Mouse (Mus musculus): Measurements from ENCODE around the gene Sh3bp4.

Sh3bp4 gene

DNA sequence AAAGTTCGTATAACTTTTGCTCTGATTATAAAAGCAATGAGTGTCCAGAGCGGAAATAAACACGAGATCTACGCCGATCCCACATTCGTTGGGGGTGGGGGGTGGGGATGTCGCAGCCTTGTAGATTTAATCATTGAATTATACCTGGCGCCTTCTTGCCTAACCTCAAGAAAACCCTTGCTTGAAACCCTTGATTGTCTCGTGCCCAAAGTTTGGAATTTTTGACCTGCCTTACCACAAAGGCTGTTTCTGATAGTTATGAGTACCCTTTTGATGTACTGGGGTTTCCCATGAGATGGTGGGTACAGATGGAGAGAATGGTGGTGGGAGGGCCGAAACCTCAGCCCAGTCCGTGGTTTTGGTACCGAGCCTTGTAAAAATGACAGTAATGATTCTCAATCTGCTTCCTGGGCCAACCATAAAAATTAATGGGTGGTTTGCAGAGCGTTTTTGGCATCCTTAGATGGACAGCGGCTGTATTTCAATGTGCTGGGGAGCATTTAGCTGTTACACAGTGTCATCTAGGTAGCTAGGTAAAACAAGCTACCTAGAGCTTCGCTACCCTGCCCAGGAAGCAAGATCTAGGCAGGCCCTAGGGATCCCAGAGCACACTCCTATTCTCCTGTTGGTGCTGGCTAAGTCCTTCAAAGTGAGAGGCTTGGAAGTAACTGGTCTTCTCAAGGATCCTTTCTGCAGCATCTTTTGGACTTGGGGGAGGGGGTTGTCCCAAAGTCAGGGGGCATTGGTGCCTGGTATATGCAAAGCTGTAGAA is 1.3 kb downstream of the Sh3bp4 start:
- DNase-seq (ENCODE audit: low read depth, low spot score): no peak

DNA sequence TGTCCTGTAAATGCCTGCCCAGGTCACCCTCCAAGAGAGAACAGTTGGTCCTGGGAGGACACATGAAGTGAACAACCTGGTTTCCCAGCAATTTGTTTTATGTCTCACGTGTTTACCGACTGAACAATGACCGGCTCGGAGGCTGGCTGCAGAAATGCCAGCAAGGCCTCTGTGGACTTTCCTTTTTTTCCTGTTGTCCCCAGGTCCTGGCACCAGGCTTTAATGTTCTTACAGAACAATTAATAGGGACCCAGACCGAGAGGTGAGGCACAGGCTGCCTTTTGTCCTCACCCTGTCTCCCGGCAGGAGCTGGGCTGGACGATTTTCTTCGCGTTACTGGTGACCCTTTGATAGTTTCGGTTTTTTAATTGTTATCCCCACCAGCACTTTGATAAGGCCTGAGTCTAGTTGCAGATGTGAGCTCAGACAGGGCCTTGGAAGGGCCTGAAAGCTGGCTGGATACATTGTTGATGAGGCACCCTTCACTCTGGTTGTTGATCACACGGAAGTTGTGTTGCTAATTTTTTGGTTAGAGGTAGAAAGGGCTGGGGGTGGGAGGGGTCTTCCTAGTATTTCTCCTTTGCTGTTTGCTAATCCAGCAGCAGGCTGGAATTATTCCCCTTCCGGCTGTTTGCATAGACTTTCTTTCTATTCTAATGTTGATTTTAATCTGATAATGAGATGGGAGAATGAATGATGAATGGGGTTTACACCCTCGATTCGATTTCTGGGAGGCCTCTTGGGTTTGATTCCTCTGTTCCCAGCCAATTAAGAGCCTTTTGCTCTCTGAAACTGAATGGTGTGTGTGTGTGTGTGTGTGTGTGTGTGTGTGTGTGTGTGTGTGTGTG is 2.2 kb downstream of the Sh3bp4 start:
- peak; percentile 80 for DNase-seq (ENCODE audit: low read depth, low spot score)

DNA sequence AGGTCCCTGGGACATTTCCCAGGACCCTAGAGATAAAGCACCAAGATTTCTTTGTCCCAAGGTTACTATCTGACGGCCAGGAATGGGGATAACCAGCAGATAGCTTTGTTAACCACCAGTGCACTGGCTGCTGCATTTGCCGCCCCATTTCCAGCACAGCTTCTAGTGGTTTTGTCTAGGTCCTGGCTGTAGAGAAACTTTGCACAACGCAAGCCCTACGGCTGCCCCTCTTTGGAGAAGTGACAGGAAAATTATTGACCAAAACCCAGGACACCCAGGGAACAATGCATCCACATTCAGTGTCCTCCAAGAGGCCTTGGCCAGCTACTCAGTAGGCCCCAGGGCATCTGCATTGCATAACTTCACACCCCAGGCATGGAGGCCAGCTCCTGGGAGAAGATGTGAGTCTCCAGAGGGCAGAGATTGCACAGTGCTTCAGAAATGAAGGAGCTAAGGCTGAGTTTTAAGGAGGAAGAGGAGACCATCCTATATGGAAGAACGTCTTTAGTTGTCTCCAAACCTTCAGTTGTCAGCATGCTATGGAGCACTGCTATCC is 3.2 kb downstream of the Sh3bp4 start:
- DNase-seq (ENCODE audit: low read depth, low spot score): no peak

DNA sequence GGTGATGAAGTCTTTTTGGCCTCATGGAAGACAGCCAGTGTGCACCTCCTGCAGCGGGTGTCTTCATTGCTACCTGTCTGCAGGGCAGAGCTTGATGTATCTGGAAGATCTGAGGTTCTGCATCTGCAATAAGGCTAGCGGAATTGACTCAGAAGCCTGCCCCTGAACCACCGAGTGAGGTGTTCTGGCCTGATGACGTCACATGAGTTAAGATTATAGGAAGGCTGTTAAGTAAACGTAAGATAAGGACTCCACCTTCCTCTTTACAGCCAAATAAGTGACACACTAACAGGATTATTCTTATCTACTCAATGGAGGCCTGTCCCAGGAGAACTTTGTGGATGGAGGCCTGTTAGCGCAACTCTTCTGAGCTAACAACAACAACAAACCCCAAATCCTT is 4.5 kb downstream of the Sh3bp4 start:
- DNase-seq (ENCODE audit: low read depth, low spot score): no peak

DNA sequence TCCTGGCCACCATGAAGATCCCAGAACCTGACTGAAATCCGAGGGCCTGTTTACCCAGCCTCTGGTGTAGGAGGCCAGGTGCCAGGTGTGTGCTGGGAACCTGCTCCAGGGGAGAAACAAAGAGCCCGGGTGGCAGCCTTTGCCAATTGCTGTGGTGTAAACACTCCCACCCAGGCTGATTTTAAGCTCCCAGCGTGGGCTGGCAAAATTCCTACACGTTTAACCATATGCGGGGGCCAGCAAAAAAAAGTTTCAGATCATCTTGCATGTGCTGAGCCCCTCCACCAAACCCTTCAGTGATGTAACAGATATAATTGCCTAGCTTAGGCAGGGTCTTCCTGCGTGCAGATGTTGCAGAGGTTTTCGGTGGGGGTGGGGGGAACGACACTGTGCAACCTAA is 4.9 kb downstream of the Sh3bp4 start:
- DNase-seq (ENCODE audit: low read depth, low spot score): no peak

DNA sequence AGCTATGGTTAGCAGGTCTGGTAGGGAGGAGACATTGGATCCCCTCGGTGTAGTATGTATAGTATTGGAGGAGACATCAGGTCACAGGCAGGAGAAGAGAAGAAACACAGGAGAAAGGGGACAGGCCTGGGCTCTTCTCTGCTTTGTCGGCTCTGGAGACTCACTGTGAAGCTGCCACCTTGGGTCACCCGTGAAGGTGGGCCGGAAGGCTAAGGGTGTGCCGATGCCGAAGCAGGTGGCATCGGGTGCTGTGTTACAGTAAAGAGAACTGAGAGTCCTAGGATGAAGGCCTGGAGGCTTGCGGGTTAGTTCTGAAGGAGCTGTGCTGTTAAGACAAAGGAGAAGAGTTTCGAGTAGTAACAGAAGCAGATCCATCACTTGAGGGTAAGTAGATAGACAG is 6.6 kb downstream of the Sh3bp4 start:
- DNase-seq (ENCODE audit: low read depth, low spot score): no peak

DNA sequence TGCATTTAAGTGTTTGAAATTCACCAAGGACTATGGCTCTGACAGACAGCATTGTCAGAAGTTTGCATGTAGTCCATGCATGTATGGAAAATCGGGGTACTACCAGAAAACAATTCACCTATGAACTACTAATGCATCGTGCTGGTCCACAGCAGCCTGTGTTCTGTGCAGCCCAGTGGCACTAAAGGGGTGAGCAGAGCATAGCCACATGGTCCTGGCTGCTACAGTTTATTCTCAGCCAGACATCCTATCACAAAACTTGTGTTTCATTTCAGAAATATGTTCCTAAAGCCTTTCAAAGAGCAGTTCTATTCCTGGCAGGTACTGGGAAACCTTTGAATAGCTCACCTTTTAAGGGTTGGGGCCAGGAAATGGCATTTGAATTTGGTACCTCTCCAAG is 8.0 kb downstream of the Sh3bp4 start:
- DNase-seq (ENCODE audit: low read depth, low spot score): no peak

DNA sequence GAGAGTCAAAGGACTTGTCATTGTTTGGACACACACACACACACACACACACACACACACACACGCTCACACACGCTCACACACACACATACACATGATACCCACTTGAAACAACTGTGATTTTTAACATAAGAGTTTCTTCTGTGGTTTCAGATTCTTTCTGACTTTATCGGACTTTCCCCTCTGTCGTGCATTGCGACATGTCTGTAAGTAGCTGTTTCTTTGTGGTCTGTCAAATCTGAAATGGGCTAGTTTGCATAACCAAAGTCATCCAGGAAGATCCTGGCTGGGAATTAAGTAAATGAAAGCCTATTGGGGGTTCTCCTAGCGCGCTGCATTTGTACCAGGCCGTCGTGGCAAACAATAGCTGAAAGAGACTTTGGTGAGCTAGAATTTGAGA is 8.5 kb downstream of the Sh3bp4 start:
- DNase-seq (ENCODE audit: low read depth, low spot score): peak; percentile 44

DNA sequence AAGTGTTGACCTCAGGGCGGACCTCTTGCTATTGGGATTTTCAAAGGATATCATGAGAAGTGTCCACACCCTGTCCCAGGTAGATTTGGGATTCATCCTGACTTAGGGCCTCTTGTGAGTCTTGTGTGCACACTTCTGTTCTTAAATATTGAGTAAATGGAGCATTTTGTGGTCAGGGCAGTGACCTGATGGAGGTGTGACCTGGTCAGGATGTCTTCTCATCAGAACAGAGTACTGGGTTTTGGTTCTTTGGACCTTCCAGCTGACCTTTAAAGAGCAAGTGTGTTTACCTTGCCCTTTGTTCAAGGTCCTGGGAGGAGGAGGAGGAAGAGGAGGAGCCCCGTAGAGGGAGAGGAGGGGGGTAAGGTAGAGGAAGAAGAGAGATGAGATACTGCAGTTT is 9.0 kb downstream of the Sh3bp4 start:
- no peak for DNase-seq (ENCODE audit: low read depth, low spot score)

DNA sequence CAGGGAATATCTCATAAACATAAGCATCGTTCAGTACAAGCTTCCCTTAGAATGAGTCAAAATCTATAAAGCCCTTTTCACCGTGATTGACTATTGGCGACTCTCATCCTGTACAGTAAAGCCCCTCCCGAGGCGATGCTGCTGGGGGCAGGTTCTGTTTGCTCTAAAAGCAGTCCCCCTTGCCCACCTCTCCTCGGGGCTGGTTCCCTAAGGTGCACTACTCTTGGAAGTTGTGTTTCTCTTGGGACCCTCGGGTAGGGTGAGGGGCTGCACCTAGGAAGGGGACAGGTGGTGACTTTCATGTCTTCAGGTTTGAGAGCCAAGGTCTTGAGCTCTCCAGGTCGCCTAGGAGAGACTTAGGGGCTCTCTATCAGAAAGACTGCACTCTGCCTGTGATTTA is 10.2 kb downstream of the Sh3bp4 start:
- no peak for DNase-seq (ENCODE audit: low read depth, low spot score)

DNA sequence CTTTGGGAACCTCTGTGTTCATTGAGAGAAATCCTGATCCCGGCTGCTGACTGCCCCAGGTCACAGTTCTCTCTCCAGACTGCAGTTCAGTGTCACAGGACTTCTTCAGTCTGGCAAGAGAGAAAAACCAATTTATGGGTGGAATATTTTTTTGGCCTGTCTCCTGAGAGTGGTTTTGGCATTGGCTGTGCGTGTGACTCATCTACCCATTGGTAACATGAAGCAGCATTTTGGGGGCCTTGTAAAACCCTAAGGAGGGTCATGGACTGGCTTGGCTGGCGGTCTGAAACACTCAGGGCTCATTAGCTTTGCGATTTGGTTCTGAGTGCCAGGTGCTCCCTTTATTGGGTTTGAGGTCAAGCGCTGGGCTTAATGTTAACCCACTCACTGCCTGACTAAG is 10.6 kb downstream of the Sh3bp4 start:
- no peak for DNase-seq (ENCODE audit: low read depth, low spot score)

DNA sequence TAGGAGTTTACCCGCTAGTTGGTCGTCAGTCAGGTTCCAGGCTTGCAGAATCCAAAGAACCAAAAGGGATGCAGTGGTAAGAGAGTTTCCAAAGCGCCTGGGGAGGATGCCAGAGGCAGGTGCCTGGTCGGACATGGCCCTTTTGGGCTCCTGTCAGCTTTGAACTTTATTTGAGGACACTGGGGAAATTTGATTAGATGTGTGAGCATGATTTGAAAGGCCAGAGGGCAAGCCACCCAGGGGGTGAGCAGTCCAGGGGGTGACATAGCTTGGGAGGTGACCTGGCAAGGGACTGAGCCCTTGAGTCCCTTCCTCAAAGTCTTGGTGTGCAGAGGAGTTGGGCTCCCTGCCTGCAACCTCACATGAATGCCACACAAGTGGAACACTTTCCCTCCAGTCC is 11.2 kb downstream of the Sh3bp4 start:
- no peak for DNase-seq (ENCODE audit: low read depth, low spot score)

DNA sequence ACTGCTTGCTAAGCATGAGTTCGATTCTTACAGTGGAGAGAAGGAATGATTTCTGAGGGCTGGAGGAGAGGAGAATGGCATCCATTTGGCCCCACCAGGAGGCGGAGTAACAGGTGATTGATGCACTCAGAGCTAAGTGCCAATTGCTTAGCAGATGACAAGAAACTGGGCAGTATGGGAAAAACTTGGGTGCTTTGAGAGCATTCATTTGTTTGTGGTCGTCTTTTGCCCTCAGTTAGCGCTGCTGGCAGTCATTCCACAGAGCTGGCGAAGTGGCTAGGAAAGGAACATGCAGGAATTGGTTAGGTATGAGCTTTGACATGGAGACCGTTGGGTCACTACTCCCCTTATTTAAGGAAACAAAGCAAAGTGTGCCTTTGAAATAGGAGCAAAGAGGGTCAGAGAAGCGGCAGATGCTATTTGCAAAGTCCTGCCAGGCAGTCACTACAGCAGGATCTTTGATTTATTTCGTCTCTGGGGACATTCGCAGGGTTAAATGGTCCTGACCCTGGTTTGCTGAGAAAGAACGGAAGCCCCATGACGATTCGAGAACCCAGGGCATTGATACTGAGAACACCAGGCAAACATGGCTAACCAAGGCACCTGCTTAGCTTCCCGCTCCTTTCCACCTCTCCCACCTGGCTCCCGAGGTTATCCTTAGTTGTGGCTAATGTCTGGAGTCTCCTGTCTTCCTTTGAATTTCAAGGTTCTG is 12.1 kb downstream of the Sh3bp4 start:
- no peak for DNase-seq (ENCODE audit: low read depth, low spot score)

DNA sequence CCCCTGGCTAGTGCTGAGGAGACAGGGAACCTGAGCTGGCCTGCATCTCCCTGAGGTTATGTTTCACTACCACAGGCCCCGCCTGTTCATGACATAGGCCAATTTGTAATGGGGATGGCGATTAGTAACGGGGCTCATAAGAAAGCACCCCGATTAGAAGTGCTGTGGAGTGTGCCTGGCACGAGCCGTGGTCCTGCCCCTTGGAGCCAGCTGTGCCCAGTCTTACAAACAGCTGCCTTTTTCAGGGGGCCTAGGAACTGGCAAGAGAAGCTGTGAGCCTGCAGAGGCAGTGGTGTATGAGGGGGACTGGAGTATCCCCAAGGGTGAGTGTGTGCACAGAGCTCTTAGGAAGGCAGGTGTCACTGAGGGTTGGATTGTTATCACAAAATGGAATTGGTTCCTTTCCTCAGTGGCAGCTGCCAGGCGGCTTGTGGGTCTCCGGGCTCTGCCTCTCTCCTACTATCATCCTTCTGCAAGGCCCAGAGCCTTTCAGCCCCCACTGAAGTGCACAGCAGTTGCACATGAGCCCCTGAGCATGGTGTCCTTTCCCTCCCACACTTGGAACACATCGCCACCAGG is 16.4 kb downstream of the Sh3bp4 start:
- DNase-seq (ENCODE audit: low read depth, low spot score): no peak

DNA sequence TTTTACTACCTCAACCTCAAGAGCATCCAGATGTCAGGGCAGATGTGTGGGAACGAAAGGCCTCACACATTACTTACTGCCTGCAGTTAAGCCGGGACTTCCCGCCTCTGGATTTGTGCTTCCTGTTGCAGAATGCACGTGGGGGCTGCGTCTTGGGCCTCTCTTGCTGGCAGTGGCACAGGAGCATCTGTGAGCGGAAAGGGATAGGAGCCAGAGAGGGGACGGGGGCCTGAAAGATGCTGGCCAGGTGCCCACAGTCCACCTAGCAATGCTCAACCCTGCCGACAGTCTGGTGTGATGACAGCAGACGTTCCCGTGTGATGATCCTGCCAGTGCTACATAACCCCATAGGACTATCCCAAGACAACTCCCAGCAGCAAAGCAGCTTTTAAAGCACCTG is 17.9 kb downstream of the Sh3bp4 start:
- no peak for DNase-seq (ENCODE audit: low read depth, low spot score)

DNA sequence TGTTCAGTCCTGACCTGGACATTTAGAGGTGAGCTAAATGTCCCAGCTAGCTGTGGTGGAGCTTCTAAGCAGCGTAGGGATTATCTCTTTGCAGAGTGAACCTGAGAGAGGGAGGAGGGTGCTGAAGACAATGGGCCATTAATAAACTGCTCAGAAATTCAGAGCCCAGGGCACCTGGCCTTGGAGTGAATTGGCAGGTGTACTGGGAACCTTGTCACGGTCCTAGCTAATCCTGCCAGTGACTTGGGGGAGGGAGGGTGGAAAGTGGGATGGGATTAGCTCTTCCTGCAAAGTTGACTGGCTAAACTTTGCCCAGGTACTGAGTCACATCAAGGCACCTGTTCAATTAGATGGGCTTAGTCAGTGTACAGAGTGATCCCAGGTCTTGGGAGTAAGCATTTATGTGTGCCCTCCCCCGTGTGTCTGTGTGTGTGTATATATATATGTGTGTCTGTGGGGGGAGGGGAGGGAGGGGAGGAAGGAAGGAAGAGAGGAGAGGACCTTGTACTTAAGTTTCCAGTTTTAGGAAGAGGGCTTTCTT is 18.6 kb downstream of the Sh3bp4 start:
- DNase-seq (ENCODE audit: low read depth, low spot score): no peak

DNA sequence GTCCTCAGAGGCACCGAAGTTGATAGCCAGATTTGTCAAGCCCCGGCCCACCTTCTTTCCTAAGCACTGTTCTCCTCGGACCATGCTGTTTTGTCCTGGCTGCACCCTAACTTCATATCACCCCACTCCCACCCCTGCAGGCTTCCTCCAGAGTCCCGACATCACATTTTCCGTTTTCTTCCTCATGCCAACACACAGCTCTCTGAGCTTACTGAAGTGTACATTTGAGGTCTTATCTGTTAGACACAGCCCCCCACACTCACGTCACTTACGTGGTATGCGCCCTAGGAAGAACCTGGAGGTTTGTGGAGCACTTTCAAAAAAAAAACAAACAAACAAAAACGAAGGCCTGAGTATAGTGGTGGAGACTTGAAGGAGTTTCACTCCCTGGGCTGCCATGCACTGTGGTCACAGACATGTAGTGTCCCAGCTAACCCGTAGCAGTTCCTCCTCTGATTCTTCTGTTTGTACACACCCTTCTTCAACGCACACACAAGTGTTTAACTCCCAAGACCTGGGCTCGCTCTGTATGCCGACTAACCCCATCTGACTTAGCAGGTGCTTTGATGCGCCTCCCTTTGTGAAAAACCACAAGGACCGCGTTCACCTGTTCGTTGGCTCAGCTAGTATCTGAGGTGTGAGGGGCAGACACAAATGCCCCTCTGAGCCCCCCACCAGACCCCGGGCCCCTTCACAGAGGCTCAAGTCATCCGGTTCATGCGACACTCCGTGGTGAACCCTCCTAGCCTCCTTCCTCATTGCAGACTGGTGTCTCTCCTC is 19.8 kb downstream of the Sh3bp4 start:
- DNase-seq (ENCODE audit: low read depth, low spot score): no peak

DNA sequence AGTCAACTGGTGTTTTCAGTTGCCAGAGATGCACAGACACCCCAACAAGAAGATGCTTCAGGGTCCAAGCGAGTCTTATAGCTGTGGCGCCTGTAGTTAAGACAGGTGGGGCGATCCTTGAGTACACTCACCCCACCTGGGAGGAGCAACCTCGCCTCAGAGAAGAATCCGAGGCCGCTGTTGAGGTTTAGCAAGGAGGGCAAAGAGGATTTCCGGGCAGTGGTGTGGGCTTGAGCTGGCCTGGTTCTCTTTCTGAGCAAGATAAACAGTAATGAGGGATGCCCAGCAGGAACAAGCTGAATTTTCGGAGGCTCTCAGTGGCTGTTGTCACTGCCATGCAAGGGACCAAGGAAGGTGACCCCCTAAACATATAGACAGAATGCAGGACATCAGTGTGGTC is 20.5 kb downstream of the Sh3bp4 start:
- DNase-seq (ENCODE audit: low read depth, low spot score): no peak

DNA sequence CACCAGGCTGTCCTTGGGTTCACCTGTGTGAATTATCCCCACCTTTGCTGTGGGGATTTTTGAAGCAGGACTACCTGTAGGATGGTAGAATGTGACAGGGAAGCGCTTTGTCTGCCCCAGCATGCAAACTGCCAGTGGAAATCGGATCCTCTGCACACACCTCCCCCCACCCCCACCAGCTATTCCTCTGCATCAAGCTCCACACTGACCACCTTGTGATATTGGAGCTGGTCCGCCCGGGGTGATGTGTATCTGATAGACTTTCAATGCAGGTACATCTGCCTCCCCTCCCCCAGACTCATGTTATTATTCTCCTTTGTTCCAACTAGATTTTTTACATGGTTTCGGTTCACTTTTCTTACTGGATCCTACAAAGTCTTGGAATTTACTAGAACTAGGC is 21.8 kb downstream of the Sh3bp4 start:
- DNase-seq (ENCODE audit: low read depth, low spot score): no peak

DNA sequence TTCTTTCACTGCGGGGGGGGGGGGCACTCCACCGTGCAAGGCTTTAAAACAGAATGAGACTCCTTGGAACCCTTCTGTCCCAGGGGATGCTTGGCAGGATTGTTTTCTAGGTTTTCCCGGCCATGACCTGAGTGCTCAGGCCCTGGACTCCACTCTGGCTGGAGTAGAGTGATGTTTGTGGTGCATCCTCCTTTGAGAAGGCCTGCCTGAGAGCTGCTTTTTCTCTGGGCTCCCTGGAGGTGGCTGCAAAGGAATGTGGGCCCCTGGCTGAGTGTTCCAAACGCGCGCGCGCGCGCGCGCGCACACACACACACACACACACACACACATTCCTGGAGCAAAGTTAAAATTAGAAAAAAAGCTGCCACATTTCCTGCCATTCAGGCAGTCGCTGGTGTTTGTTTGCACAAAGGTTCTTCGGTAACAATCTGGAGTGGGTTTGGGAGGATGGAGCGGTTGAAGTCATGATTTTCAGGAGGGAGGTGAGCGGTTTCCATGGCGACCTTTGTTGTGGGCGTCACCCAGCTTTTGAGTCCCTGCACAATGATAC is 22.3 kb downstream of the Sh3bp4 start:
- DNase-seq (ENCODE audit: low read depth, low spot score): peak; percentile 86
